Mouse (Mus musculus) heart, embryonic 15.5 days (tissue): ENCODE data around the gene BC048562. TPM values are rescaled to one million over a fixed set of nuclear protein-coding genes. Genes with fewer than 3 reads are reported as not detected.
A peak's percentile ranks its signal among the peaks of the same experiment; 100 is the strongest.

Source experiments
- ATAC-seq: fragments of 200-750 bp; cut with Nextera tagmentation; replicated peaks from 2 replicates; pipeline ENCODE4 v1.8.0; 2017; ENCODE audit warnings: low read depth, moderate TSS enrichment; ENCODE audit not compliant: insufficient number of reproducible peaks, insufficient read depth, low FRiP score
- H3K27ac ChIP-seq: fragments of 300-500 bp; sonication (generic); 2 replicates; pipeline ENCODE4 v1.5.1; 2015; ENCODE audit warnings: mild to moderate bottlenecking, inconsistent platforms
- H3K27me3 ChIP-seq: fragments of 300-500 bp; sonication (generic); 2 replicates; pipeline ENCODE4 v1.6.1; 2015; ENCODE audit warnings: inconsistent platforms
- H3K36me3 ChIP-seq: fragments of 300-500 bp; sonication (generic); 2 replicates; pipeline ENCODE4 v1.6.1; 2015; ENCODE audit warnings: mild to moderate bottlenecking, inconsistent platforms
- H3K4me1 ChIP-seq: fragments of 300-500 bp; sonication (generic); replicated peaks from 2 replicates; pipeline ENCODE4 v1.6.1; 2015; ENCODE audit warnings: inconsistent platforms
- H3K4me2 ChIP-seq: fragments of 300-500 bp; sonication (generic); 2 replicates; pipeline ENCODE4 v1.6.1; 2015; ENCODE audit warnings: inconsistent platforms, mild to moderate bottlenecking, moderate library complexity
- H3K4me3 ChIP-seq: fragments of 300-500 bp; sonication (generic); 2 replicates; pipeline ENCODE4 v1.5.1; 2015; ENCODE audit warnings: mild to moderate bottlenecking, inconsistent platforms
- H3K9ac ChIP-seq: fragments of 300-500 bp; sonication (generic); 2 replicates; pipeline ENCODE4 v1.6.1; 2015; ENCODE audit warnings: mild to moderate bottlenecking, inconsistent platforms
- H3K9me3 ChIP-seq: fragments of 300-500 bp; sonication (generic); replicated peaks from 2 replicates; pipeline ENCODE4 v1.6.1; 2016; ENCODE audit warnings: inconsistent platforms
- WGBS: fragments of 180-500 bp; shearing (Covaris S2); methylation state at CpG from one replicate; pipeline ENCODE4 v1.1.7; 2015; ENCODE audit warnings: mixed read lengths; 5-methylcytosine and 5-hydroxymethylcytosine counted together
- polyA plus RNA-seq: library from polyadenylated mRNA; unstranded; fragments of >200 nt; fragmentation: Nextera tagmentation; extraction: Ambion mirVana; gene quantifications from 2 replicates; pipeline ENCODE4 v1.2.1, GENCODE M21; 2015

BC048562 gene
- polyA plus RNA-seq, 1 experiment from 2014 or later: not detected

- Histone ChIP-seq H3K9me3 (no peaks in the 10 kb centered on the region), H3K36me3 (peaks cover 48% of the 10 kb centered on the region), H3K4me3 (peak overlapping the region; percentile 73), H3K27ac (peak overlapping the region; percentile 88), H3K4me1 (peaks cover 36% of the 10 kb centered on the region), H3K9ac (no peak overlapping the region), H3K27me3 (no peaks in the 10 kb centered on the region), H3K4me2 (peak overlapping the region; percentile 92)
- no peak for ATAC-seq
- WGBS: 79% methylated on average over 19 of the region's 19 CpGs
Observed at GRCm38 (mm10) chr9:108481520-108482210, 45.4 kb downstream of the BC048562 start.

GRCm38 (mm10) chr9:108483051-108483790, 46.9 kb downstream of the BC048562 start:
- ATAC-seq: no peak
- H3K4me3 ChIP-seq: no peak overlapping the region
- H3K9ac ChIP-seq: no peak overlapping the region
- peaks cover 36% of the 10 kb centered on the region for H3K4me1 ChIP-seq
- WGBS: 94% methylated on average over 18 of the region's 18 CpGs
- H3K4me2 ChIP-seq: no peak overlapping the region
- H3K36me3 ChIP-seq: peaks cover 64% of the 10 kb centered on the region
- no peak overlapping the region for H3K27ac ChIP-seq
- H3K9me3 ChIP-seq: no peaks in the 10 kb centered on the region
- no peaks in the 10 kb centered on the region for H3K27me3 ChIP-seq

- Histone ChIP-seq H3K9me3 (no peaks in the 10 kb centered on the region), H3K4me2 (no peak overlapping the region), H3K27ac (no peak overlapping the region), H3K36me3 (peaks cover 72% of the 10 kb centered on the region), H3K4me3 (no peak overlapping the region), H3K4me1 (peaks cover 34% of the 10 kb centered on the region), H3K27me3 (no peaks in the 10 kb centered on the region), H3K9ac (no peak overlapping the region)
- no peak for ATAC-seq
- WGBS: 91% methylated on average over 15 of the region's 15 CpGs
Observed at GRCm38 (mm10) chr9:108484021-108484420, 47.7 kb downstream of the BC048562 start.

- 92% methylated on average over 19 of the region's 19 CpGs for WGBS
- Histone ChIP-seq H3K4me1 (peaks cover 30% of the 10 kb centered on the region), H3K4me2 (no peak overlapping the region), H3K36me3 (peaks cover 82% of the 10 kb centered on the region), H3K4me3 (no peak overlapping the region), H3K9ac (no peak overlapping the region), H3K27ac (no peak overlapping the region), H3K9me3 (no peaks in the 10 kb centered on the region), H3K27me3 (no peaks in the 10 kb centered on the region)
- no peak for ATAC-seq
Observed at GRCm38 (mm10) chr9:108485301-108485875, 49.1 kb downstream of the BC048562 start.

GRCm38 (mm10) chr9:108486973-108487530, 50.8 kb downstream of the BC048562 start:
- WGBS: 93% methylated on average over 8 of the region's 8 CpGs
- no peaks in the 10 kb centered on the region for H3K27me3 ChIP-seq
- peaks cover 21% of the 10 kb centered on the region for H3K4me1 ChIP-seq
- H3K4me2 ChIP-seq: no peak overlapping the region
- H3K9ac ChIP-seq: no peak overlapping the region
- H3K4me3 ChIP-seq: no peak overlapping the region
- no peak for ATAC-seq
- peaks cover 78% of the 10 kb centered on the region for H3K36me3 ChIP-seq
- H3K9me3 ChIP-seq: no peaks in the 10 kb centered on the region
- no peak overlapping the region for H3K27ac ChIP-seq

- Histone ChIP-seq H3K4me3 (no peak overlapping the region), H3K27ac (no peak overlapping the region), H3K4me2 (no peak overlapping the region), H3K4me1 (peaks cover 22% of the 10 kb centered on the region), H3K36me3 (peaks cover 77% of the 10 kb centered on the region), H3K9ac (no peak overlapping the region), H3K27me3 (no peaks in the 10 kb centered on the region), H3K9me3 (no peaks in the 10 kb centered on the region)
- WGBS: 92% methylated on average over 17 of the region's 17 CpGs
- no peak for ATAC-seq
Observed at GRCm38 (mm10) chr9:108488403-108488802, 52.1 kb downstream of the BC048562 start.

- H3K9me3 ChIP-seq: no peaks in the 10 kb centered on the region
- no peak overlapping the region for H3K4me3 ChIP-seq
- ATAC-seq: no peak
- no peak overlapping the region for H3K9ac ChIP-seq
- peaks cover 77% of the 10 kb centered on the region for H3K36me3 ChIP-seq
- 94% methylated on average over 20 of the region's 20 CpGs for WGBS
- H3K4me1 ChIP-seq: peaks cover 22% of the 10 kb centered on the region
- H3K27ac ChIP-seq: peak overlapping the region; percentile 99
- H3K27me3 ChIP-seq: no peaks in the 10 kb centered on the region
- no peak overlapping the region for H3K4me2 ChIP-seq
Observed at GRCm38 (mm10) chr9:108489215-108489614, 52.9 kb downstream of the BC048562 start.

GRCm38 (mm10) chr9:108489702-108490558, 53.6 kb downstream of the BC048562 start:
- H3K9me3 ChIP-seq: no peaks in the 10 kb centered on the region
- H3K4me3 ChIP-seq: peak overlapping the region; percentile 97
- H3K27ac ChIP-seq: peak overlapping the region; percentile 99
- H3K36me3 ChIP-seq: peaks cover 79% of the 10 kb centered on the region
- H3K27me3 ChIP-seq: no peaks in the 10 kb centered on the region
- H3K4me2 ChIP-seq: peak overlapping the region; percentile 74
- H3K4me1 ChIP-seq: peaks cover 22% of the 10 kb centered on the region
- H3K9ac ChIP-seq: peak overlapping the region; percentile 98
- no peak for ATAC-seq
- WGBS: 66% methylated on average over 26 of the region's 26 CpGs

GRCm38 (mm10) chr9:108490559-108491285, 54.4 kb downstream of the BC048562 start, which contains the start of gene Usp19:
Usp19 (plus strand) TSS chr9:108490602.
- peak within 1 kb of the TSS; percentile 74 for H3K4me2 ChIP-seq
- H3K9me3 ChIP-seq: no peaks in the 10 kb centered on the region
- H3K36me3 ChIP-seq: peaks cover 79% of the 10 kb centered on the region
- peak within 1 kb of the TSS; percentile 97 for H3K4me3 ChIP-seq
- peak within 1 kb of the TSS; percentile 99 for H3K27ac ChIP-seq
- ATAC-seq: peak; percentile 92
- peaks cover 22% of the 10 kb centered on the region for H3K4me1 ChIP-seq
- peak within 1 kb of the TSS; percentile 98 for H3K9ac ChIP-seq
- no peaks in the 10 kb centered on the region for H3K27me3 ChIP-seq
- WGBS: under 1% methylated on average over 69 of the region's 69 CpGs

- peak; percentile 7; the same call in 1 of the 2 replicates for ATAC-seq
Observed at GRCm38 (mm10) chr9:108491286-108491580, 55.0 kb downstream of the BC048562 start.

More at GRCm38 (mm10) chr9:108491286-108491580, 55.0 kb downstream of the BC048562 start:
- H3K27me3 ChIP-seq: no peaks in the 10 kb centered on the region
- H3K36me3 ChIP-seq: peaks cover 79% of the 10 kb centered on the region
- 3% methylated on average over 12 of the region's 12 CpGs for WGBS
- H3K9me3 ChIP-seq: no peaks in the 10 kb centered on the region
- H3K27ac ChIP-seq: peak overlapping the region; percentile 99
- peaks cover 22% of the 10 kb centered on the region for H3K4me1 ChIP-seq
- H3K4me3 ChIP-seq: peak overlapping the region; percentile 97
- H3K4me2 ChIP-seq: peak overlapping the region; percentile 74
- peak overlapping the region; percentile 98 for H3K9ac ChIP-seq
